Mouse (Mus musculus) liver, embryonic 14.5 days (tissue): ENCODE results near the gene Ifna9.

Source experiments
- CTCF ChIP-seq: IDR thresholded peaks from 2 replicates; pipeline ENCODE4 v1.5.1; 2016; ENCODE audit warnings: antibody characterized with exemption, low read depth, control low read depth
- EP300 ChIP-seq: IDR thresholded peaks from 2 replicates; pipeline ENCODE4 v1.6.1; 2016; ENCODE audit warnings: antibody characterized with exemption, low read depth

- TF ChIP-seq CTCF = no peak
- TF ChIP-seq EP300 = no peak
Measured at GRCm38 (mm10) chr4:88603276-88603675, 11.1 kb upstream of the Ifna9 start, which contains the start of gene Ifna12.
